Mouse (Mus musculus) adrenal gland, adult 2 months (tissue): ENCODE data around the gene Gse1. TPM values are rescaled to one million over a fixed set of nuclear protein-coding genes. Genes with fewer than 3 reads are reported as not detected.
A peak's percentile ranks its signal among the peaks of the same experiment; 100 is the strongest.

Experiments used
- DNase-seq: peaks from one replicate; pipeline ENCODE4 v3.0.0; 2021
- long read RNA-seq: library from polyadenylated mRNA; stranded (forward); transcript quantifications from one replicate; pipeline ENCODE4 v2.0.0, GENCODE M21; 2021
- polyA plus RNA-seq: library from polyadenylated mRNA; depleted of rRNA; stranded (reverse); fragments of >200 nt; gene quantifications from 2 replicates; pipeline ENCODE4 v1.2.3, GENCODE M21; 2012; rRNA removed
- total RNA-seq, 2 experiments: library from RNA; stranded (reverse); gene quantifications; 2 replicates each; pipeline ENCODE4 v1.2.3; 2021

Gse1 gene
- total RNA-seq (10 to 100 TPM; 27.1 to 28.7 TPM), polyA plus RNA-seq (42.1 and 46.3 TPM in 2 replicates)
- long read RNA-seq, partial matches to known transcripts = 5 of 8 reads
- long read RNA-seq, other reads (novel, unspliced or antisense) = 3 of 8 reads

GRCm38 (mm10) chr8:120227891-120228591 lies at the start of gene Gse1:
Gse1 (plus strand) TSS chr8:120228456.
- DNase-seq = peak; percentile 95

- peak; percentile 93 for DNase-seq
Observed at GRCm38 (mm10) chr8:120179027-120179431, 49.2 kb upstream of the Gse1 start.

- DNase-seq = no peak
Observed at GRCm38 (mm10) chr8:120180445-120180970, 47.7 kb upstream of the Gse1 start.

GRCm38 (mm10) chr8:120181274-120181673 lies 47.0 kb upstream of the Gse1 start:
- peak; percentile 64 for DNase-seq

- DNase-seq = peak; percentile 50
Observed at GRCm38 (mm10) chr8:120181861-120182414, 46.3 kb upstream of the Gse1 start.

- DNase-seq = no peak
Observed at GRCm38 (mm10) chr8:120184366-120184765, 43.9 kb upstream of the Gse1 start.

- DNase-seq = no peak
Observed at GRCm38 (mm10) chr8:120184850-120185792, 43.1 kb upstream of the Gse1 start.

GRCm38 (mm10) chr8:120186454-120186853 lies 41.8 kb upstream of the Gse1 start:
- peak; percentile 76 for DNase-seq

GRCm38 (mm10) chr8:120188510-120188909 lies 39.7 kb upstream of the Gse1 start:
- DNase-seq = peak; percentile 81

GRCm38 (mm10) chr8:120189440-120189839 lies 38.8 kb upstream of the Gse1 start:
- DNase-seq = no peak

- DNase-seq = no peak
Observed at GRCm38 (mm10) chr8:120190107-120190809, 38.0 kb upstream of the Gse1 start.

GRCm38 (mm10) chr8:120190810-120191413 lies 37.3 kb upstream of the Gse1 start:
- peak; percentile 98 for DNase-seq

- no peak for DNase-seq
Observed at GRCm38 (mm10) chr8:120191633-120192032, 36.6 kb upstream of the Gse1 start.

GRCm38 (mm10) chr8:120192118-120192517 lies 36.1 kb upstream of the Gse1 start:
- DNase-seq = no peak

GRCm38 (mm10) chr8:120201351-120201750 lies 26.9 kb upstream of the Gse1 start:
- DNase-seq = no peak

- DNase-seq = no peak
Observed at GRCm38 (mm10) chr8:120202546-120202945, 25.7 kb upstream of the Gse1 start.

- DNase-seq = peak; percentile 90
Observed at GRCm38 (mm10) chr8:120204736-120205360, 23.4 kb upstream of the Gse1 start.

GRCm38 (mm10) chr8:120205916-120206315 lies 22.3 kb upstream of the Gse1 start:
- peak; percentile 64 for DNase-seq

- no peak for DNase-seq
Observed at GRCm38 (mm10) chr8:120207364-120207763, 20.9 kb upstream of the Gse1 start.

GRCm38 (mm10) chr8:120208113-120208512 lies 20.1 kb upstream of the Gse1 start:
- DNase-seq = no peak

GRCm38 (mm10) chr8:120211345-120211744 lies 16.9 kb upstream of the Gse1 start:
- DNase-seq = no peak
